Mouse (Mus musculus) kidney, postnatal 25 days (tissue): ENCODE data around the gene 2410004B18Rik.
A peak's percentile ranks its signal among the peaks of the same experiment; 100 is the strongest.
"Not testable (repeated sequence)": the region's sequence is repeated elsewhere in the genome, so short reads cannot be mapped to it uniquely, and the experiment has no call there.

Experiments used
- DNase-seq, 2 experiments: peaks; one replicate each; pipeline ENCODE4 v3.0.0; 2021; ENCODE audit warnings: mixed read lengths in 2 of 2

The 2410004B18Rik gene

DNA sequence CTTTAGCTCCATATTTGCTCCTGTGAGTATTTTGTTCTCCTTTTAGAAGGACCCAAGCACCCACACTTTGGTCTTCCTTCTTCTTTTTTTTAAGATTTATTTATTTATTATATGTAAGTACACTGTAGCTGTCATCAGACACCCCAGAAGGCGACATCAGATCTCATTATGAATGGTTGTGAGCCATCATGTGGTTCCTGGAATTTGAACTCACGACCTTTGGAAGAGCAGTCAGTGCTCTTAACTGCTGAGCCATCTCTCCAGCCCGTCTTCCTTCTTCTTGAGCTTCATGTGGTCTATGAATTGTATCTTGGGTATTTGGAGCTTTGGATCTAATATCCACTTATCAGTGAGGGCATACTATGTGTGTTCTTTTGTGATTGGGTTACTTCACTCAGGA, 27.8 kb downstream of the 2410004B18Rik start:
- not testable (repeated sequence) for DNase-seq

DNA sequence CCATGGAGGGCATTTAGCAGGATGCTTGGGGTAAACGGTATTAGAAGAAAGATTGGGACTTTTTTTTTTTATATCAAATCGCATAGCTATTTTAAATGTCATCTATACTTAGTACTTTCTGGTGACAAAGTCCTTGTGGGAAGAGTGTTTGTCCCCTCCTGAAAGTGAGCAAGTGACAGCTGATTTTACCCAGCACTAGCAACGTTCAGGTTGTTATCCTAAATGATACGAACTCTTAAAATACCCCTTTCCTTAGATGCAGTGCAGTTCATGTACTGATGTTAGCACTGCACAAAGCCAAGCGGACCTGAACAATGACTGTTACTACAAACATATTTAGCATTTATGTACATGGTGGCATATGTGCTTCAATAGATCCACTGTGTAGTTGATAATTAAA, 29.0 kb downstream of the 2410004B18Rik start:
- DNase-seq: no peak

GRCm38 (mm10) chr3:145969031-145969501, 31.3 kb downstream of the 2410004B18Rik start:
- DNase-seq: peak; percentile 64 to 84

- no peak for DNase-seq
Observed at GRCm38 (mm10) chr3:145971501-145971900, 33.7 kb downstream of the 2410004B18Rik start.

GRCm38 (mm10) chr3:145974986-145975385, 37.2 kb downstream of the 2410004B18Rik start:
- no peak for DNase-seq

- no peak for DNase-seq
Observed at GRCm38 (mm10) chr3:145985333-145985925, 47.6 kb downstream of the 2410004B18Rik start.

DNA sequence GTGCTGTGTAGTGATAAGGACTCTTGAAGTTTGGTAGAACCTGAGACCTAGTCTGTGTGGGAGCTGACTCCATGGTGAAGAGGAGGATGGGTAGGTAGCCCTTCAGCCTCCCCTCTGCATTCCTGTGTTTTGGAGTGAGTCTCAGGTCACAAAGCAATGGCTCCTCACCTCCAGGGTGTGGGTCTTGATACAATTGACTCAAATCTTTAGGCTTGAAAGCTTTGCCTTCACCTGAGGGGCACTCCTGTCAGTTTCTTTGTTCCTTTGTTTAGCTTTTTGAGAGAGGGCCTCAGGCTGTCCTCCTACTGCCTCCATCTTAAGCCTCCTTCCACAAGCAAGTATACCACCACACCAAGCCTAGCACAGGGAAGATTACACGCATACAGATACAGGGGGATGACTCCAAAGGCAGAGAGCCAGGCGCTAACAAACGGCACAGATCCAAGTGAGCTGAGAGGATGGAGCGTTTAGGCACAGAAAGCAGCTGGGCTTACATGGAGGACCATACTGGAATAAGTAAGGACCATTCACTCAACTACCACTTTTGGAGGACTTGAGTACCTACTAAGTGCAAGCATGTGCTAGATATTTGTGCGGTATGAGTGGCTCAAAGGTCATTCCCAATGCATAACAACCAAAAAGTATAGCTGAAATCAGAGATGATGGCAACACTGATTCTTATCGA, 48.6 kb downstream of the 2410004B18Rik start:
- DNase-seq: no peak

DNA sequence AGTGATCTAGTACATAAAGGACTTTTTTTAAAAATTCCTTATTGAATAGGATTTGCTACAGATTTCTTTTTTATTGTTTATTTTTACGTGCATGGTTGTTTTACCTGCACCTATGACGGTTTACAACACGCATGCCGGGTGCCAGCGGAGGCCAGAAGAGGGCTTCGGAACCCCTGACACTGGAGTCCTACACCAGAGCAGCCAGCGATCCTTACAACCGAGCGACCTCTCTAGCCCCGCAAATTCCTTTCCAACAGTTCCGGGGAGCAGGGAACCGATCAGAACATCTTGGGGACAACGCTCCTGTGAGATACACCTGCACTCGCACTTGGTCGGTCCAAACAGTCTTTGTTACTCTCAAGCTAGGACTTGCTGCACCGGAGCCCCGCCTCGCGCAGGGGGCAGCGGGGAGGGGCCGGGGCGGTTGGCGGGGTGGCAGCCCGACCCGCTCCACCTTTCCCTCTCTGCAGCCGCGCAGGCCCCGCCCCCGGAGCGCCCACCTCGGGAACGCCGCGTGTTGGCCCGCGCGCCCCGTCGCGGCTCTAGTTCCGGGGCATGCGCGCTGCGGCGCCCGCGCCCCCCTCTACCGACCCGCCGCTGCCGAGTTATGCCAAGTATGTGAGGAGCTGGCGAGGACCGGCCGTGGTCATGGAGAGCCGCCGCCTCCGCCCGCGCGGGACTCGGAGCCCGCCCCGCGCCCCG, 49.6 kb downstream of the 2410004B18Rik start, which contains the start of gene Syde2:
Gene Syde2 (plus strand): TSS at position 603 of the 702 bp plus-strand sequence.
- DNase-seq: peak; percentile 90 to 96

DNA sequence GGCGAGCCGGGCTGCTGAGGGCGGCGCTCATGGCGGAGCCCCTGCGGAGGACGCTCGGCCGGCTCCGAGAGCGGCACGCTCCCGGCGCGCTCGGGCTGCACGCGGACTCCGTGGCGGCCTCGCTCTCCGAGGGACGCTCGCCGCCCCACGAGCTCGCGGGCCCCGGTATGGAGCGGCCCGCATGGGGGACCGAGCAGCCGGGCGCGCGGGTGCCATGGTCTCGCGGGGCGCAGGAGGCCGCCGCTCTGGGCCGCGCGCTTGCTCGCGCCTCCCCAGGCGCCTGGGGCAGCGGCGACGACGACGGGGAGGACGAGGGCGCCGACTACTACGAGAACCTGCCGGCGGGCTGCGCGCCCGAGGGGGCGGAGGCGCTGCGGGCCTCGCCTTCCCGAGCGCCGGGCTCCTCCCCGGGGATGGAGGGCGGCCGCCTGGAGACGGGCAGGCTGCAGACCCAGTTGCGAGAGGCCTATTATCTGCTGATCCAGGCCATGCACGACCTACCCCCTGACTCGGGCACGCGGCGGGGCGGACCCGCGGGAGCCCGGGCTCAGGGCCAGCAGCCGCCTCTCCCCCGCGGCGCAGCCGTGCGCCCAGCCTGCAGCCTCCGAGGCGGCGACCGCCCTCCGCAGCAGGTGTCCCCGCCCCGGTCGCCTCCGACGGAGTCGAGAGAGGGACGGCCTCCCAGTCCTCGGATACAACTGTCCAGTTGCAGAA, 50.3 kb downstream of the 2410004B18Rik start:
- DNase-seq: peak; percentile 86 to 96

DNA sequence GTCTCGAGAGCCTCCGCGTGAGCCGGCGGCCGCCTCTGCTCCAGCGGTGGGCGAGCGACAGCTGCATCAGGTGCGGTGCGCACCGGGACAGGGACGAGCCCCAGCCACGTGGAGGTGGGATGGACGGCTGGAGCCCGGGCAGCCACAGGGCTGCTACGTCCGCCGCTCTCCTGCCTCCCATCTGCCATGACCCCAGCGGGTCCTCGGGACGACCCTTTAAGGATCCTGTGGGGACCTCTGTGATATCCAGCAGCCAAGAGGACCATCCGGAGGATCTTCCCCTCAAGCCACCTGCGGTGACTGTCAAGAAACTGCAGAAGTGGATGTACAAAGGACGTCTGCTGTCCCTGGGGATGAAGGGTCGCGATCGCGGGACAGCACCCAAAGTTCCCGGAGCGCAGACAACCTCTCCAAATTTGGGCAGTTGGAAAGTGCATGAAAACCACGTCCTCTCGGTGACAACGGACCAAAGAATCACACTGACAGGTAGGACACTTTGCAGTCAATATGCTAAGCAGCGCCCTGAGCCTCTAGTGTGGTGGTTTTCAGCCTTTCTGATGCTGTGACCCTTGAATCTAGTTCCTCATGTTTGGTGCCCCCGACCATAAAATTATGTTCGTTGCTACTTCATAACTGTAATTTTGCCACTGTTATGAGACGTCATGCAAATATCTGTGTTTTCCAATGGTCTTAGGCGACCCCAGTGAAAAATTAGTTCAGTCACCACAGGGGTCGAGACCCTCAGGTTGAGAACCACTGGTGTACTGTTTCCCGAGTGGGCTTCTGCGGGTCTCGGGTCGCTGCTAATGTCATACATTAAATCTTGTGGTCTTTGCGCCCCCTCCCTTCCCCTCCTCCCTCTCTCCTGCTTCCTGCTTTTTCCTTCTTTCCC, 51.1 kb downstream of the 2410004B18Rik start:
- DNase-seq: no peak

DNA sequence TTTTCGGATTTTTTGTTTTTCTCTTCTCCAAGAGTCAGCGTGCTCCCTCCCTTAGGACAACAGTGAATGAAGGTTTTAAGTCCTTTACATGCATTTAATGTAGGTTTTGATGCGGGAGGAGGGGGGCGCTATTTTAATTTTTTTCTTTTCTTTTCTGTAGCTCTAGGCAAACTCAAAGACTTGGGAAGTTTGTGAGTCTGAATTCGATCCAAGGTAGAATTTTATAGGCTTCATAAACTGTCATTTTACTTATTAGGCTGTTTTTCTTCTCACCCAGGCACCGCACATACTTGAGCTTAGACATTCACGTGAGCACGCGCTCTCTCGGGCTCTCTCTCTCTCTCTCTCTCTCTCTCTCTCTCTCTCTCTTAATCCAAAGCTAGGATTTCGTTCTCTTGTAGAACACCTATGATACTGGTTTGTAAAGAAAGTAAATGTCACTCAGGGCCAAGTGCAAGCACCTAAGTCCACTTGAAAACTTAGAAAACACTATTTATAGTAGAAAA, 51.8 kb downstream of the 2410004B18Rik start:
- DNase-seq: no peak

DNA sequence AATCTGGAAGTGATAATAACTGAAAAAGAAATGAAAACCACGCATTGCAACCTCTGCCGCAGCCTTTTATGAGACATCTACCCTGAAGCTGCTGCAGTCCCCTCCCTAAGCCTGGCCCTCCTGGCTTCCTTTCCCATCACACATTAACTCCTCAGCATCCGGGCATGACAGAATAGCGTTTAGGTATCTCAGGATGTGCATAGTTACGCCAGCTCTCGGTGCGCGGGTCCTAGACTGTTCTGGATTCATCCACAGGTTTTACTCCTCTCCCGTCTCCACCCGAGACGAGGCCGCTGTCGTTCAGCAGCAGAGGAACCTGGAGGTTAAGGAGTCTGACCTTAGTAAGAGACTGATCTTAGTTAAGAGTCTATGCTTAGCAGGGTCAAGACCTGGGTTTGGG, 53.3 kb downstream of the 2410004B18Rik start:
- DNase-seq: peak; percentile 46 to 68

GRCm38 (mm10) chr3:145991976-145992730, 54.3 kb downstream of the 2410004B18Rik start:
- DNase-seq: peak; percentile 46 to 63

- DNase-seq: peak; percentile 79 to 88
Observed at GRCm38 (mm10) chr3:145992796-145993195, 55.0 kb downstream of the 2410004B18Rik start.

DNA sequence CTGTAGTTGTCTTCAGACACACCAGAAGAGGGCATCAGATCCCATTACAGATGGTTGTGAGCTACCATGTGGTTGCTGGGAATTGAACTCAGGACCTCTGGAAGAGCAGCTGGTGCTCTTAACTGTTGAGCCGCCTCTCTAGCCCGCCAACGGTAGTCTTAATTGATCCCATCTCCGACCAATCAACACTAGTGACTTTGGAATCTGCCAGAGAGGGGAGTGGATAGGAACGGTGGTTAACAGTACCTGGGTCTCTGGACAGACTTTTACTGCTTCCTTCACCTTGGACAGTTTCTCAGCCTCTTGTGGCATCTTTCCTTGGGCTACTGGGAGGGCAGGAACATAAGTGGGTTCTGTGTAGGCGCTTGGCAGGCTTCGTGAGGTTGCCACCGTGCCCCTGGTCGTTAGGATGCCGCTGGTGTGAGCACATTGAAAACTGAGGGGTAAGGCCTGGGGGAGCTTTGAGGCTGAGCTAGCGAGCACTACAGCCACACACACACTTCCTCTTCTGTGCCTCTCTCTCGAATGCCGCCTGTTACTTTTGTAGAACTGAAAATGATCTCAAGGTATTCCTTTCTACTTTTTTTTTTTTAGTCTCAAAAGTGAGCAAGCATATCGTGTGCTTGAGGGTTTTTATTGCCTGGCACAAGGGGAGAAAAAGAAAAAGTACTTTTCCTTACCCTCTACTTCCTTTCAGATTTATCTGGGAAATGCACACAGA, 55.8 kb downstream of the 2410004B18Rik start:
- no peak for DNase-seq
